Mouse (Mus musculus) gastrocnemius, adult 8-10 months (tissue): Measurements from ENCODE around the gene Gltp. TPM values are rescaled to one million over a fixed set of nuclear protein-coding genes. Genes with fewer than 3 reads are reported as not detected.

Experiments
- microRNA-seq: library from miRNA; unstranded; fragments of <30 nt; microRNA quantifications from one replicate; pipeline ENCODE4 v1.2.0, GENCODE M21; 2022
- total RNA-seq, 4 experiments: library from RNA; stranded (reverse); gene quantifications; 2 replicates each; pipeline ENCODE4 v1.2.4; 2022

The Gltp gene
- total RNA-seq, 4 experiments from 2014 or later = 4.9 to 8.5 (median 6.7) TPM

Small RNAs within 50 kb of the gene (microRNA-seq; reads per million reads assigned to microRNA genes)
- not detected for gene Mir7028

Other genes with a start within 250 kb of the Gltp start
- 10 to 100 TPM; 18.3 to 21.1 (median 19.5) TPM for gene Mmab, start 246.9 kb downstream of the Gltp start, total RNA-seq
- gene Mvk, start 246.7 kb downstream of the Gltp start, total RNA-seq = 10 to 100 TPM in 3 of 4 experiments, 1 to 10 TPM in 1; 9.9 to 11.0 (median 10.4) TPM
- under 1 TPM; 0.07 to 0.34 (median 0.30) TPM for gene Fam222a, start 123.0 kb downstream of the Gltp start, total RNA-seq
- 1 to 10 TPM; 1.3 to 1.7 (median 1.3) TPM for gene Trpv4, start 32.6 kb downstream of the Gltp start, total RNA-seq
- 1 to 10 TPM; 3.1 to 3.9 (median 3.4) TPM for gene Tchp, start 16.8 kb upstream of the Gltp start, total RNA-seq
- 10 to 100 TPM; 12.8 to 15.7 (median 14.4) TPM for gene Ankrd13a, start 83.7 kb upstream of the Gltp start, total RNA-seq
- 10 to 100 TPM; 12.7 to 19.4 (median 16.6) TPM for gene Git2, start 84.5 kb upstream of the Gltp start, total RNA-seq
- gene 1500011B03Rik, start 132.5 kb upstream of the Gltp start, total RNA-seq = 1 to 10 TPM; 2.1 to 6.2 (median 3.1) TPM
- not detected for gene 4930519G04Rik, start 162.7 kb upstream of the Gltp start, total RNA-seq
- gene Gm9936, start 167.7 kb upstream of the Gltp start, total RNA-seq = not detected
- 1 to 10 TPM in 2 of 4 experiments, under 1 TPM in 2; 0.19 to 1.6 (median 0.86) TPM for gene Oasl2, start 206.0 kb upstream of the Gltp start, total RNA-seq
- not detected for gene Oasl1, start 232.3 kb upstream of the Gltp start, total RNA-seq